Mouse (Mus musculus) lung, adult 2 months (tissue): ENCODE measurements around the gene Id4. TPM values are rescaled to one million over a fixed set of nuclear protein-coding genes. Genes with fewer than 3 reads are reported as not detected.
A peak's percentile ranks its signal among the peaks of the same experiment; 100 is the strongest.

Source experiments
- DNase-seq: peaks from one replicate; pipeline ENCODE4 v3.0.0; 2022
- H3K4me1 ChIP-seq: fragments of 200-500 bp; 2 replicates; pipeline ENCODE4 v1.6.1; 2011; ENCODE audit warnings: low read length; ENCODE audit not compliant: control insufficient read depth, insufficient read depth
- H3K4me3 ChIP-seq: fragments of 200-500 bp; replicated peaks from 2 replicates; pipeline ENCODE3; 2011; ENCODE audit warnings: low read depth, mild to moderate bottlenecking, control low read depth, low read length; ENCODE audit errors: extremely low read depth
- CTCF ChIP-seq: fragments of 200-500 bp; IDR thresholded peaks from 2 replicates; pipeline ENCODE4 v1.5.1; 2011; ENCODE audit warnings: mild to moderate bottlenecking, low read length, control low read depth; ENCODE audit not compliant: insufficient read depth
- POLR2A ChIP-seq: fragments of 200-500 bp; IDR thresholded peaks from 2 replicates; pipeline ENCODE4 v1.6.1; 2011; ENCODE audit warnings: low read depth, mild to moderate bottlenecking, control low read depth, low read length, borderline replicate concordance; ENCODE audit errors: extremely low read depth
- WGBS: fragments of 180-500 bp; shearing (Covaris S2); methylation state at CpG from one replicate; pipeline ENCODE4 v1.1.7; 2018; 5-methylcytosine and 5-hydroxymethylcytosine counted together
- polyA plus RNA-seq: library from polyadenylated mRNA; depleted of rRNA; stranded (reverse); fragments of >200 nt; gene quantifications from 2 replicates; pipeline ENCODE4 v1.2.3, GENCODE M21; 2012

Gene Id4
- polyA plus RNA-seq, 1 experiment: 5.1 TPM

- no peak for DNase-seq
- WGBS: 86% methylated on average over 8 of the region's 8 CpGs
- no peak for TF ChIP-seq POLR2A
- no peak for TF ChIP-seq CTCF
- no peak overlapping the region for H3K4me3 ChIP-seq
- no peaks in the 10 kb centered on the region for H3K4me1 ChIP-seq
Measured at GRCm38 (mm10) chr13:48255026-48255425, 6.0 kb upstream of the Id4 start.

- H3K4me3 ChIP-seq: peak overlapping the region; percentile 86
- peak; percentile 61 for DNase-seq
- under 1% methylated on average over 98 of the region's 98 CpGs for WGBS
- peaks cover 7% of the 10 kb centered on the region for H3K4me1 ChIP-seq
- TF ChIP-seq POLR2A: no peak
- no peak for TF ChIP-seq CTCF
Measured at GRCm38 (mm10) chr13:48261341-48262221, 553 bp downstream of the Id4 start.

- TF ChIP-seq POLR2A (no peak), CTCF (no peak)
- WGBS: 3% methylated on average over 25 of the region's 25 CpGs
- H3K4me3 ChIP-seq: peak overlapping the region; percentile 33
- peaks cover 7% of the 10 kb centered on the region for H3K4me1 ChIP-seq
- DNase-seq: peak; percentile 49
Measured at GRCm38 (mm10) chr13:48262451-48262969, 1.5 kb downstream of the Id4 start.

GRCm38 (mm10) chr13:48265029-48265428 lies 4.0 kb downstream of the Id4 start:
- TF ChIP-seq POLR2A: no peak
- no peak for TF ChIP-seq CTCF
- Histone ChIP-seq H3K4me1 (peaks cover 7% of the 10 kb centered on the region), H3K4me3 (no peak overlapping the region)
- 80% methylated on average over 6 of the region's 6 CpGs for WGBS
- DNase-seq: no peak

GRCm38 (mm10) chr13:48273451-48274069 lies 12.5 kb downstream of the Id4 start:
- H3K4me1 ChIP-seq: no peaks in the 10 kb centered on the region
- TF ChIP-seq POLR2A: no peak
- peak; percentile 55 for TF ChIP-seq CTCF
- H3K4me3 ChIP-seq: no peak overlapping the region
- WGBS: 7% methylated on average over 15 of the region's 15 CpGs
- peak; percentile 28 for DNase-seq

GRCm38 (mm10) chr13:48274107-48274506 lies 13.1 kb downstream of the Id4 start:
- no peak for DNase-seq
- Histone ChIP-seq H3K4me3 (no peak overlapping the region), H3K4me1 (no peaks in the 10 kb centered on the region)
- WGBS: 82% methylated on average over 1 of the region's 1 CpGs
- TF ChIP-seq CTCF: no peak
- no peak for TF ChIP-seq POLR2A

- Histone ChIP-seq H3K4me3 (no peak overlapping the region), H3K4me1 (no peaks in the 10 kb centered on the region)
- WGBS: 65% methylated on average over 7 of the region's 7 CpGs
- TF ChIP-seq POLR2A (no peak), CTCF (no peak)
- no peak for DNase-seq
Measured at GRCm38 (mm10) chr13:48276981-48277380, 16.0 kb downstream of the Id4 start.

- 78% methylated on average over 9 of the region's 9 CpGs for WGBS
- no peaks in the 10 kb centered on the region for H3K4me1 ChIP-seq
- DNase-seq: no peak
- TF ChIP-seq POLR2A: no peak
- H3K4me3 ChIP-seq: no peak overlapping the region
Measured at GRCm38 (mm10) chr13:48284426-48284825, 23.4 kb downstream of the Id4 start.

- H3K4me1 ChIP-seq: no peaks in the 10 kb centered on the region
- TF ChIP-seq POLR2A: no peak
- TF ChIP-seq CTCF: no peak
- DNase-seq: no peak
- 66% methylated on average over 9 of the region's 9 CpGs for WGBS
- H3K4me3 ChIP-seq: no peak overlapping the region
Measured at GRCm38 (mm10) chr13:48284918-48285693, 24.1 kb downstream of the Id4 start.

GRCm38 (mm10) chr13:48290427-48290826 lies 29.4 kb downstream of the Id4 start:
- H3K4me3 ChIP-seq: no peak overlapping the region
- no peaks in the 10 kb centered on the region for H3K4me1 ChIP-seq
- no peak for DNase-seq
- 72% methylated on average over 13 of the region's 13 CpGs for WGBS
- TF ChIP-seq CTCF (no peak), POLR2A (no peak)
